Mouse (Mus musculus): ENCODE measurements around the gene Btbd19.

GRCm38 (mm10) chr4:117150212-117150733, 24.7 kb upstream of the Btbd19 start:
- no peak for TF ChIP-seq CTCF (IDR thresholded peaks at IDR 0.05)
- TF ChIP-seq EP300 (IDR thresholded peaks at IDR 0.05) = no peak

All from lung, postnatal 0 days (tissue).